Mouse (Mus musculus) adrenal gland, adult 18-20 months (tissue): ENCODE data around the gene Tbc1d30. TPM values are rescaled to one million over a fixed set of nuclear protein-coding genes. Genes with fewer than 3 reads are reported as not detected.

Source experiments
- DNase-seq, 2 experiments: peaks; one replicate each; pipeline ENCODE4 v3.0.0; 2021 to 2022; ENCODE audit warnings: low spot score in 2 of 2
- total RNA-seq, 2 experiments: library from RNA; stranded (reverse); gene quantifications; 1 replicate in 1 of 2; 2 replicates in 1 of 2; pipeline ENCODE4 v1.2.3; 2021

Tbc1d30 gene
- total RNA-seq, 2 experiments from 2014 or later, result 2.6 to 8.3 TPM

GRCm38 (mm10) chr10:121235167-121235824, 115.8 kb downstream of the Tbc1d30 start:
- no peak for DNase-seq

- no peak for DNase-seq
Measured at GRCm38 (mm10) chr10:121234476-121234875, 116.6 kb downstream of the Tbc1d30 start.

DNA sequence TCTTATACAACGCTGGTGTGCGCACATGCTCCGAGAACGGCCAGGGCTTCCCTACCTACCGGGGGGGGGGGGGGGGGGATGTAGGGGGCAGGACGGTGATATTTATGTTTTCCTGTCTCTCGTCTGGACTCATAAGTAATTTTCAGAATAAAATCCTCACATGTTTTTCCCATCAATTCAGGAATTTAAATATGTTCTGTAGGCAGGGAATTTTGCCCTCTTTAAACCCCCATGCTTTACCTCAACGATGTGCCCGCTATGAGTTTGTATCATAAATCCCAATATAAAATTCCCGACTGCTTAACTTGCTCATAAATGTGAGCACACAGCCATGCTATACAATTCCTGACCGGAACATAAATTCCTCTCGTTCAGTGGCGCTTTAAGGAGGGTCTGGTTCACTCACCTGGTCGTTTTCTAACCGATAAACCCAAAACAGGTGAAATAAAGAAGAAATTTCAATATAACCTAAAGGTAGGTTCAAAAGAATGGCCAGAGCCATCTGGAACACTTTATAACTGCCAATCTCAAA, 122.6 kb downstream of the Tbc1d30 start:
- no peak for DNase-seq

GRCm38 (mm10) chr10:121227988-121228409, 123.1 kb downstream of the Tbc1d30 start:
- DNase-seq, result no peak

- no peak for DNase-seq
Measured at GRCm38 (mm10) chr10:121227403-121227802, 123.7 kb downstream of the Tbc1d30 start.

GRCm38 (mm10) chr10:121225636-121226035, 125.4 kb downstream of the Tbc1d30 start:
- no peak for DNase-seq

GRCm38 (mm10) chr10:121222881-121223280, 128.2 kb downstream of the Tbc1d30 start:
- DNase-seq, result no peak

- DNase-seq, result no peak
Measured at GRCm38 (mm10) chr10:121218616-121219015, 132.5 kb downstream of the Tbc1d30 start.

DNA sequence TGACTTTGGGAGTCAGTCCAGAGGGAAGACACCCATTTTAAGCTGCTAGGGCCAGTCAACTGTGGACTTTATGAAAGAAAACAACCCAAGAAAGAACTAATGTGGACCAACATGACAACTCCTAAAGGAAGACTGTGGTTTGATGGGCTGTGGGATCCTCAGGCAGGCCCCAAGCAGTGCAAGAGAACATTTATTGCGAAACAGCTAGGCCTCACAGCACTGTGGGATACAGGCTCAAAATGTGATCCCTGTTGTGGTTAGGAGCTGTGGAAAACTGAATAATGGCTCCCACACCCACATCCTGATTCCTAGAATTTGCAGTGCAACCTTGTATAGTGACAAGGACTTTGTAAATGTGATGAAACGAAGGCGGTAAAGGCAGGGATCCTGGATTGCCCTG, 134.3 kb downstream of the Tbc1d30 start:
- no peak for DNase-seq

Other genes starting within 250 kb of the Tbc1d30 start
- 100 to 1,000 TPM; 154 to 231 TPM for gene Gns, start 13.8 kb upstream of the Tbc1d30 start, total RNA-seq
- gene Rassf3, start 125.1 kb upstream of the Tbc1d30 start, total RNA-seq, result 10 to 100 TPM; 39.2 to 44.8 TPM
- 10 to 100 TPM; 36.7 to 47.6 TPM for gene Tbk1, start 235.5 kb upstream of the Tbc1d30 start, total RNA-seq